Mouse (Mus musculus): Measurements from ENCODE around the gene Ccdc116. TPM values are rescaled to one million over a fixed set of nuclear protein-coding genes. Genes with fewer than 3 reads are reported as not detected.

Ccdc116 gene
- total RNA-seq, 4 experiments from 2014 or later, result 0.10 TPM; not detected in 3

GRCm38 (mm10) chr16:17131191-17132088 lies 15.6 kb downstream of the Ccdc116 start:
- no peak for DNase-seq (ENCODE audit: low spot score in 2 of 2)

GRCm38 (mm10) chr16:17127292-17127691 lies 19.7 kb downstream of the Ccdc116 start:
- DNase-seq (ENCODE audit: low spot score in 2 of 2), result no peak

DNA sequence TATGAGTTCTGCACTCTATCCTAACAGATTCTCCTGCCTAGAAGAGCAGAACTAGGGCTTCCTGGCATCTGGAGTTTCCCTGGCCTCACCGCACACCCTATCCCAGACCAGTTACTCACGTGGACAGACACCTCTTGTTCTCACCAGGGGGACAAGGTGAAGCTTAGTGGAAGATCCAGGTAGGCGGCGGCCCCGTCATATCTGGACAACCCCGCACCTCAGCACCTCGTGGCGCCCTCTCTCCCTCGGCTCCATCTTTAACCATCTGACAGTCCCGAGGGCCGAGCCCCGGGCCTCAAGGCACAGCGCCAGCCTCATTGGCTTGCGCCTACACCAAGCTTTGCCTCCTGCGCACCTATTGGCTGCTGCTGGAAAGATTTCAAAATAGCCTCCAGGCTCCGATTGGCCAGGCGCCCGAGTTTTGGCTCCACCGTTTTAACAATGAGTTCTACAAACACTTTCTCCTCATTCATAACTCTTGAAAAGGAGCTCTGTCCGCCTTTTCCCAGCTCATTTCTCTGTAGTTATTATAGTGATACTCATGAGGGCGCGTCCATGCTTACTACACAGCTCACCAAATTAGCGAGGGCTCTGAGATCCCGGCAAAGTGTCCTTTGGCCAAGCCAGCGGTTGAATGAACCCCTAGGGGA lies 22.0 kb downstream of the Ccdc116 start, which contains the start of gene 2610318N02Rik:
TSS of gene 2610318N02Rik (minus strand) at position 297 of the 650 bp plus-strand sequence.
- DNase-seq (ENCODE audit: low spot score in 2 of 2), result no peak

- DNase-seq (ENCODE audit: low spot score in 2 of 2), result no peak
These were observed 22.7 kb downstream of the Ccdc116 start for GRCm38 (mm10) chr16:17124119-17124870.

DNA sequence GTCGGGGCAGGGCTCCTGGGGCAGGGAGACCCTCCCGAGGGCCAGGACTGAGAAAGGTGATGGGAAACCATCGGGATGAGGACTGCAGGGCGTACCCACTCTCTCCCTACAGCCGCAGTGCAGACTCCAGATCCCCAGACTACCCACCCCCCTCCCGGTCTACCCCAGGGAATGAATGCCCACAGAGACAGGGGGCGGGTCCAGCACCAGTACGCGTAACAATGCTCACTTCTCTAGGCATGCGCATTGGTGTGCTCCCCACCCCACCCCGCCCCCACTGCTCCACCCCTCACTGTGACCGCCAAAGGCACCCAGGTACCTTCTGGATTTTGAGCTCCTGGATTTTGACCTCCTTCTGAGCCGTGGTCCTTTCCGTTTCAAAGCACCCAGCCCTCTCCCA lies 25.5 kb downstream of the Ccdc116 start:
- no peak for DNase-seq (ENCODE audit: low spot score in 2 of 2)

GRCm38 (mm10) chr16:17117309-17117799 lies 29.7 kb downstream of the Ccdc116 start:
- DNase-seq (ENCODE audit: low spot score in 2 of 2), result no peak

DNA sequence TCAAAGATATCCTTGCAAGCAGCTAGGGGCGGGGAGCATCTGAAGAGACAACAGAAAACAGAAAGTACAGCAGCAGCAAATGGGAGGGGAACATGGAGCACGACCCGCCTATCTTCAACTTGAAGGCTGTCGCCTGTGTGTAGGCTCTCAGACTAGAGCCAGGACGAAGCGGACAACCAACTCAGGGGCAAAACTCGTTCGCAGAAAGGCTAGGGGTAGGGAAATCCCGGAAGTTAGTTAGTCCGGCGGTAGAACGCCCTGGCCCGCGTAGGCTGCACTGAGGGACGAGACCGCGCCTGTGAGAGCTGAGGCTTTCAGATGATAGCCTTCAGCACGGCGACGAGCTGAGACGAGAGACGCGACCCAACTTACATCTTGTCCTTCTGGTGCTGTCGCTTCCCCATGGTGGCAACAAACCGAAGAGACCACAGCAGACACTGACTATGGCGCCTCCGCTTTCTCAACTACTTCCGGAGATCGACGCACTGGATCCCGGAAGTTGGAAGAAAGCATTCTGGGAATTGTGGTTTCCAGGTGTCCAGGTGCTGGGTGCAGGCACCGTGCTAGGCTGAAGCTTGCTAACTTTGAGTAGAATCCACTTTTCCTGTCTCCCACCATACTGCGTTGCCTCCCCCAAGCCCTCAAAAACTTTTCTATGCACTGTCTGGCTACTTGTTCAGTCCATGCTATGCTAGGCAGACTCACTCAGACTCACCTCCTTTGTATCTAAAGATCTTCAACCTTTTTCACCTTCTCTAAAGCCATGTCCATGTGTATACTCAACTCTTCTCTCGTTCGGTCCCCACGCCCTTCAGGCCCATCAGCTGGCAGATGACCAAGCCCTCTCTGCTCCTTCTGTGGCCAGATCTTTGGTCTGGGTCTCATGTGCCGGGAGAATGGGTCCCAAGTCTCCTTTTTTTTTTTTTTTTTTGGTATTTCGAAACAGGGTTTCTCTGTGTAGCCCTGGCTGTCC lies 36.0 kb downstream of the Ccdc116 start, which contains the start of gene Ppil2:
TSS of gene Ppil2 (minus strand) at position 487 of the 973 bp plus-strand sequence.
- DNase-seq (ENCODE audit: low spot score in 2 of 2), result peak; percentile 21 to 32

GRCm38 (mm10) chr16:17104600-17104999 lies 42.4 kb downstream of the Ccdc116 start:
- DNase-seq (ENCODE audit: low spot score in 2 of 2), result no peak

DNA sequence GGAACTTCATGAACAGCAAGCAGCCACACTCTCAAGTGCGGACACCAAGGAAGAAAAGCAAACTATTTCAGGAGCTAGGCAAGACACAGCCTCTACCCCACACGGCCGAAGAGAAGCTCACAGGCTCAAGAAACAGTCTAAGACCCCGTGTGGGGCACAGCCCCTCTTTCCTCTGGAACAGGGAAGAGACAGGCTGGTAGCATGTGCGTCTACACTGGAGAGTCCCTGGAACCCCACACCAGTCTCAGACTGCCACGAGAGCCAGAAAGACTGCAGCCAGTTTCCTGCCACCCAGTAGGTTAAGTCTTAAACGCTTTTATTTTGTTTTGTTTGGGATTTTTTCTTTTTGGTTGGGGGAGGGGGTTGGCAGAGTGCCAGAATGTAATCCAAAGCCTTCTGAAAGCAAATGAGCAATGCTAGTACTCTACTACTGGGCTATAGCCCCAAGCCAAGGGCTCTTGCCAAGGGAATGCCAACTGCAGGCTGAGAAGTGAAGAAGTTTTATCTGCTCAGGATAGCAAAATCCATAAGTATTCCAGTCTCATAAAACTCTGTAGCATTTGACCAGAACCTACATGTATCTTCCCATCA lies 44.3 kb downstream of the Ccdc116 start:
- no peak for DNase-seq (ENCODE audit: low spot score in 2 of 2)

DNA sequence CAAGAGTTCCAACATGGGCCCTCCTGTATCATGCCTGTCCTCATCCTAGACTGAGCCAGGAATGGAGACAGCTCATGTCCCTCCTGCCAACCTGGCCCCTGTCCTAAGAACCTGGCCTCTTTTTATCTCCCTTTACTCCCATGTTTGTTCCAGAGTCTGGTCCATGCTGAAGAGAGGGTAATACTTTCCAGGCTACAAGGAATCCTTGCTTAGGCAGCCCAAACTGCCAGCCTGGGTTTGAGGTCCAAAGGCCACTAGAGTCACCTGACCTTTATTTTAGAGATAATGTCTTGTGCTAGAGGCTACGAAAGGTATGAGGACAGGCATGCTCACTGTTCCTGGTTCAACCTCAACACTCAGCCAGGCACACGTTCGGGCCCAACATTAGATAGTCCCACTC lies 50.1 kb downstream of the Ccdc116 start:
- no peak for DNase-seq (ENCODE audit: low spot score in 2 of 2)

Small RNAs within 50 kb of the gene (microRNA-seq; reads per million reads assigned to microRNA genes)
- 12.5 reads per million, percentile 8 among the genes with 10 or more reads in this experiment for gene Mir130b
- not detected for gene Mir301b

Other genes starting within 250 kb of the Ccdc116 start
- gene Mapk1, start 163.8 kb downstream of the Ccdc116 start, total RNA-seq (2022), result 100 to 1,000 TPM in 1 of 4 experiments, 10 to 100 TPM in 3; 85.8 to 100 (median 93.0) TPM
- 1 to 10 TPM in 2 of 4 experiments, under 1 TPM in 2; 0.46 to 1.7 (median 0.99) TPM for gene Ypel1, start 77.5 kb downstream of the Ccdc116 start, total RNA-seq (2022)
- gene Ppil2, start 36.0 kb downstream of the Ccdc116 start, total RNA-seq (2022), result 10 to 100 TPM; 23.1 to 27.9 (median 25.0) TPM
- gene 2610318N02Rik, start 22.1 kb downstream of the Ccdc116 start, total RNA-seq (2022), result not detected
- 1 to 10 TPM; 2.9 to 5.3 (median 3.7) TPM for gene Sdf2l1, start 14.8 kb downstream of the Ccdc116 start, total RNA-seq (2022)
- under 1 TPM in 1 of 4 experiments, not detected in 3; 0.22 TPM for gene Ydjc, start 2.6 kb downstream of the Ccdc116 start, total RNA-seq (2022)
- gene Ube2l3, start 55.4 kb upstream of the Ccdc116 start, total RNA-seq (2022), result 100 to 1,000 TPM; 119 to 134 (median 127) TPM
- under 1 TPM in 2 of 4 experiments, not detected in 2; 0.05 TPM for gene Rimbp3, start 61.4 kb upstream of the Ccdc116 start, total RNA-seq (2022)
- 1 to 10 TPM; 1.1 to 1.5 (median 1.4) TPM for gene Hic2, start 86.3 kb upstream of the Ccdc116 start, total RNA-seq (2022)
- gene Tmem191c, start 128.8 kb upstream of the Ccdc116 start, total RNA-seq (2022), result under 1 TPM in 3 of 4 experiments, not detected in 1; 0.58 to 0.91 (median 0.74) TPM
- not detected for gene Serpind1, start 184.1 kb upstream of the Ccdc116 start, total RNA-seq (2022)